Mouse (Mus musculus) cerebellum, adult 18-20 months (tissue): ENCODE measurements at regions not wholly inside any gene's neighbourhood (a gene's known extent, or its start where the extent isn't known, plus 50 kb on each side); places are given as distances from the start of the nearest gene placed in this dataset.

Experiments used
- DNase-seq, 2 experiments: peaks; one replicate each; pipeline ENCODE4 v3.0.0; 2021

DNA sequence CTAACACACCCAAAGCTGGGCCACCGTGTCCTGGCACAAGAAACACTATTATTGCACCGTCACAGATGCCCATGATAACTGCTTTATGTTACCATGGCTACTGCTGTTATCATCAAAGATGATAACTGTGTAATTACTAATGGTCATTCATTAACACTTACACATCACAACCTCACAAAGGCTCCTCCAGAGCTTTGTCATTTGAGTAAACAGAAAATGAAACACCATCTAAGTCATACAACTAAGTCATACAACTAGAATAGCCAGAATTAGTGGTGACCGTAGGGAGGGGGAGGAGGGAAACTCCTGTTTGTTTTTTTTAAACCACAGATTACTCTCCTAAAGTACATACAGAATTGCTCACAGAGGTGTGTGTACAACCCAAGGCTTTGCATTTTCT is 111.4 kb upstream of the Ofcc1 start:
- DNase-seq = no peak

DNA sequence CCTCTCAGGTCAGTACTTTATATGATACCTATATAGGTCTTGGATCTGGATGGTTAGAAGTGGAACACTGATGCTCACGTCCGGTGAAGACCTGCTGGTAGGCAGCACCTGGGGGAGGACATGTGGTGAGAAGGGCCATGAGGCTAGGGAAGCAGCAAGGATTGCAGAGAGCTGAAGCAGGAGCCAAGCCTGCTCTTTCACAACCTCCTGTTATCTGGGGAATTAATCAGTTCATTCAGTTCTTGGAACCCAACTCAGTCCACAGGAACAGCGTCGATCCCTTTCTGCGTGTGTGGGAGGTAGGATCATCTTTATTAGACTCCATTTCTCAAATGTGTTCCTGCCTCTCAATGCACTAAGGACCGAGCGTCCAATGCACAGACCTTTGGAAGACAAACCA is 107.9 kb upstream of the Ofcc1 start:
- no peak for DNase-seq

DNA sequence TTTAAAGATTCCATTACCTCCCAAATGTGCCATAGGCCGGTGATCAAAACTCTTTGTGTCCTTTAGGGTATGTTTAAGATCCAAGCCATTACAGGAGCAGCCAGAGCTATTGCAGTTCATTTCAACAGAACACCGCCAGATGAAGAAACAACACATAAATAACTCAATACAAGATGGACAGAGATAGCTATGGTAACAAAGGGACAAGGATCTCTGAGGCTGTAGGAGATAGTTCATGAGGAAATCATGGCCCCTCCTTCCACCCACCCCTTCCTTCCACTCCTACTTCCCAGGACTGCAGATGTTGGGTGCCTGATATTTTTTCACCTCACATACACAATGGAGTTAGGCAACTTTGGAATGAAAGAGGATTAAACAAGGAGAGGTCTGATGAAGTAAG is 92.1 kb upstream of the Ofcc1 start:
- DNase-seq = no peak

DNA sequence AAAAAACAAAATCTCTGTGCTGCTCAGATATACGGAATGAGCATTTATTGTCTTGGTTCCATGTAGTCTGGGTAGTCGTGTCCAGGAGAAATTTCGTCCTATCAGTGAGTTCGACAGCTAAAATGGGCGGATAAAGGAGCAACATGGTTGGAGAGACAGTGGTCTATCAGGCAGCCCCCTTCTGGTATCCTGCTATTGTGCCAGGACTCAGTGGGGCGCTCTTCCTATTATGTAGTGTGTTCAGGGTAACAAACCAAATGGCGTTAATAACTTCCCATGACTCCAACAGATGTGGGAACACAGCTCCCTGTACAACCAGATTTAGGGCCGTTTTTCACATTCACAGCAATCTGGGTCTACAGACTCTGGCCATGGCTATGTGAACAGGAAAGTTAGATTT is 68.6 kb upstream of the Ofcc1 start:
- DNase-seq = no peak

DNA sequence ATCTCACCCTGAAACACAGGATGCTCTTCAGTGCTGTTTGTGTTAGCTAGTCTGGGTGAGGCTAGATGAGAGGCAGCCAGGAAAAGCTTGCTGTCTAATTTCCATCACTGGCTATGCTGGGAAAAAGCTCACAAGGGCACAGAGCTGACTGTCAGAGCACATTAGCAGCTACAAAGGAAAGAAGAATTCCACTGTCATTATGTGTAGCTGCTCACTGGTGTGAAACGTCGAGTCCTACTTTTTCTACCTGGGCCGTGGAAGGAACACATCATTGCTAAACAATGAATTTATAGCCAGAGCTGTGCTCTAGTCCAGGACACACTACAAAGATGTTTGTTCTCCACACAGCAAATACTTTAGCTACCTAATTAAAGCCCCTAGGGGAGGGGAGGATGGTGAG is 61.8 kb upstream of the Ofcc1 start:
- DNase-seq = no peak

DNA sequence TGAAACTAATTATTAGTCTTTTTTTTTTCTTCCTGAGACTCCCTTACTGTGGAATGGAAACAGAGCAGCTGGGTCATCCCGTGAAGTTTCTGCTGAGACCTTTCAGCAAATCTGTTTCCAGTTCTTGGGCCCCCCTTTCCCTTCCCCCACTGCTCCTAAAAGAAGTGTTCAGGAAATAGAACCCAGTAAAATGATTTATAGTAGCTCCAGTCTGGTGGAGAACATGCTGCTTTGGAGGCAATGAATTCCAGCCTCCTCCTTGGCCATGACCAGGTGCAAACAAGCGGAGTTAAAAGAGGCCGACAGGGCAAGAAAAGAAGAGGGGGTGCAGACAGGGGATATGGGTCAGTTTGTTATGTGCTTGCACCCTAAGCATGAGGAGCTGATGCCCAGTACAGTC is 56.6 kb upstream of the Ofcc1 start:
- DNase-seq = no peak

DNA sequence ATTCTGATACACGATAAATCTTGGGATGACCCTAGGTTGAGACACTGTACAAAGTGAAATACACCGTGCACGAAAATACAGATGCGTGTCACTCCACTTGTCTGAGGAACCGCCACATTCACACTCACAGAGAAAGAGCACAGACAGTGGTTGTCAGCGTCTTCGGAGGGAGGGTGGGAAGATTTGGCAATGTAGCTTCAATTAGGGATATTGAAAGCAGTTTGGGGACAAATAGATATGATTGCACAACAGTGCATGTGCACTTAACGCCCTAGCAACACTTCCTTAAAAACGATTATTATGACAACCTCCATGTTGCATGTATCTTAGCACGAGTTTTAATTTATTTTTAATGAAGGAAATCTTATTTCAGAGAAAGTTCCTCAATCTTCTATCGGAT is 51.8 kb upstream of the Ofcc1 start:
- DNase-seq = no peak
